Mouse (Mus musculus) midbrain, embryonic 15.5 days (tissue): ENCODE results near the gene Srcin1. TPM values are rescaled to one million over a fixed set of nuclear protein-coding genes. Genes with fewer than 3 reads are reported as not detected.
A peak's percentile ranks its signal among the peaks of the same experiment; 100 is the strongest.

ENCODE experiments used
- ATAC-seq: fragments of 200-750 bp; cut with Nextera tagmentation; replicated peaks from 2 replicates; pipeline ENCODE4 v1.8.0; 2017; ENCODE audit warnings: moderate TSS enrichment
- H3K27ac ChIP-seq: fragments of 300-500 bp; sonication (generic); 2 replicates; pipeline ENCODE4 v1.5.1; 2015; ENCODE audit warnings: mild to moderate bottlenecking, inconsistent platforms
- H3K27me3 ChIP-seq: fragments of 300-500 bp; sonication (generic); replicated peaks from 2 replicates; pipeline ENCODE4 v1.6.1; 2015; ENCODE audit warnings: inconsistent platforms
- H3K36me3 ChIP-seq: fragments of 300-500 bp; sonication (generic); replicated peaks from 2 replicates; pipeline ENCODE4 v1.6.1; 2015; ENCODE audit warnings: inconsistent platforms
- H3K4me1 ChIP-seq: fragments of 300-500 bp; sonication (generic); 2 replicates; pipeline ENCODE4 v1.6.1; 2015; ENCODE audit warnings: inconsistent platforms
- H3K4me2 ChIP-seq: fragments of 300-500 bp; sonication (generic); 2 replicates; pipeline ENCODE4 v1.6.1; 2015; ENCODE audit warnings: inconsistent platforms, mild to moderate bottlenecking, moderate library complexity
- H3K4me3 ChIP-seq: fragments of 300-500 bp; sonication (generic); 2 replicates; pipeline ENCODE4 v1.5.1; 2015; ENCODE audit warnings: mild to moderate bottlenecking, inconsistent platforms
- H3K9ac ChIP-seq: fragments of 300-500 bp; sonication (generic); 2 replicates; pipeline ENCODE4 v1.6.1; 2015; ENCODE audit warnings: mild to moderate bottlenecking, inconsistent platforms
- H3K9me3 ChIP-seq: fragments of 300-500 bp; sonication (generic); 2 replicates; pipeline ENCODE4 v1.6.1; 2016; ENCODE audit warnings: inconsistent platforms
- WGBS: fragments of 180-500 bp; shearing (Covaris S2); methylation state at CpG from one replicate; pipeline ENCODE4 v1.1.7; 2015; ENCODE audit warnings: mixed read lengths; 5-methylcytosine and 5-hydroxymethylcytosine counted together
- polyA plus RNA-seq: library from polyadenylated mRNA; unstranded; fragments of >200 nt; fragmentation: Nextera tagmentation; extraction: Ambion mirVana; gene quantifications from 2 replicates; pipeline ENCODE4 v1.2.1, GENCODE M21; 2015

Gene Srcin1
- polyA plus RNA-seq = 13.2 and 13.9 TPM in 2 replicates

DNA sequence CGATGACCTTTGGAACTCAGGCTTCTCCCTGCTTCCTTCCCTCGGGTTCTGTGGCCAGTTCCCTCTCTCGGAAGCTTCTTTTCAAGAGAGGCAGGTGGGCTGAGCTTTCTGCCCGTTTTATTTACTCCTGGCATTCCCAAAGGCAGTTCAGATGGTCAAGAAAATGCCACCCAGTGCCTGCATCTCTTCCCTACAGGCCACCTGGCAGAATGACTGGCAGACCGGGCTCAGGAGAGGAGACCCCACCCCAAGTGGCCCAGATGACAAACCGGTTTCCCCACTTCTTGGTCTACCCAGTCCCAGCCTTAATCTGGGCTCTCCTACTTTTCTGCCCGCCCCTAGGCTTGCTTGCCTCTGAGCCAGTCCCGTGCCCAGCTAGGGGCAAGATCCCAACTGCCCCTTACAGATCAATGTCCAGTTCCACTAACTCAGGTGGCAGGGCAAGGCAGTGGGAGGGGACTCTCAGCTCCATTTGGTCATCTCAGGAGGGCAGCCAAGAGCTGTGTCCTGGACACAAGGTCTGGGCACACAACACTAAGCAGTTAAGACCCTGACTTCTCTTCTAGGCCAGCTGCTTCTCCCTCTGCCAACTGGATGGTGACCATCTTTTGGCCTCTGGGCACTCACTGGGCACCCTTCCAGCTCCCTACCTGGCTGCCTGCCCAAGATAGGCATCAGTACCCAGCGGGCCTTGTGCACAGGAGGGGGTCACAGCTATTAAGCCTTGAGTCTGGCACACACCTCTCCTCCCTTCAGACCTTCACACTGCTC, at the start of gene Srcin1:
Srcin1 (minus strand) TSS at position 51 of the 771 bp plus-strand sequence.
- 28% methylated on average over 9 of the region's 9 CpGs for WGBS
- Histone ChIP-seq H3K27ac (peak within 1 kb of the TSS; percentile 96), H3K4me3 (peak within 1 kb of the TSS; percentile 77), H3K9ac (peak within 1 kb of the TSS; percentile 96), H3K4me1 (peaks cover 53% of the 10 kb centered on the region), H3K36me3 (no peaks in the 10 kb centered on the region), H3K4me2 (peak within 1 kb of the TSS; percentile 85), H3K27me3 (no peaks in the 10 kb centered on the region), H3K9me3 (no peaks in the 10 kb centered on the region)
- ATAC-seq = no peak

DNA sequence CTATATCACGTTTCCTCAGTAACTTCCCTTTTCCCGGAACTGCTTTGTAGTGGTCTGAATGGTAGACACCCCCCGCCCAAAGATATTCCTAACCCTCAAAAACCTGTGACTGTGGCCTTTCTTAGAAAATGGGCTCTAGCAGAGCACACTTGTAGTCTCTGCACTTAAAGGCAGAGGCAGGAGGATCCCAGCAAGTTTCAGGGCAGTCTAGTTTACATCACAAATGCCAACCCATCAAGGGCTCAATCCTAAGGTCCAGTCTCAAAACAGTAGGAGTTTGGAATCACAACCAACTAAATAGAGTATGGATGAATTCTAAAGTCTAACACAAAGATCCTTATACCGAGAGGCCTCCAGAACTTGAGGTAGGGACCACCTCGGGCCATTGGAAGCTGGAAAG, 49.6 kb upstream of the Srcin1 start:
- 77% methylated on average over 5 of the region's 5 CpGs for WGBS
- H3K4me3 ChIP-seq = no peak overlapping the region
- no peaks in the 10 kb centered on the region for H3K9me3 ChIP-seq
- H3K4me2 ChIP-seq = no peak overlapping the region
- H3K36me3 ChIP-seq = no peaks in the 10 kb centered on the region
- no peak for ATAC-seq
- H3K4me1 ChIP-seq = peaks cover 29% of the 10 kb centered on the region
- H3K9ac ChIP-seq = no peak overlapping the region
- no peak overlapping the region for H3K27ac ChIP-seq
- H3K27me3 ChIP-seq = peaks cover 61% of the 10 kb centered on the region

DNA sequence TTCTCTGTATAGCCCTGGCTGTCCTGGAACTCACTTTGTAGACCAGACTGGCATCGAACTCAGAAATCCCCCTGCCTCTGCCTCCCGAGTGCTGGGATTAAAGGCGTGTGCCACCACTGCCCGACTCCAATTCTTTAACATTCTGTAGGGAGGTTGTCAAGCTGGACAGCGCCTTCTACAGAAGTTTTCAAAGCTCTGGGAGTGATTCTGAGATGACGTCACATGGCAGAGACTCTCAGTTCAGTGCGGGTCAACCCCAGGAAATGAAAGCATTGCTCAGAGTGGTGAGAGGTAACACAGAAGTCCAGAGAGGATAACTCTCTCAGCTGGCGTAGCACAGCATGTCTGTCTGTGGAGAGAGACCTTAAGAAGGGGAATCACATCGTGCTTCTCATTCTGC, 47.2 kb upstream of the Srcin1 start:
- H3K36me3 ChIP-seq = no peaks in the 10 kb centered on the region
- H3K9ac ChIP-seq = no peak overlapping the region
- H3K4me3 ChIP-seq = no peak overlapping the region
- no peak overlapping the region for H3K27ac ChIP-seq
- 65% methylated on average over 9 of the region's 9 CpGs for WGBS
- H3K9me3 ChIP-seq = no peaks in the 10 kb centered on the region
- ATAC-seq = no peak
- peaks cover 46% of the 10 kb centered on the region for H3K27me3 ChIP-seq
- no peak overlapping the region for H3K4me2 ChIP-seq
- H3K4me1 ChIP-seq = peaks cover 13% of the 10 kb centered on the region; the same call in 1 of the 2 replicates

DNA sequence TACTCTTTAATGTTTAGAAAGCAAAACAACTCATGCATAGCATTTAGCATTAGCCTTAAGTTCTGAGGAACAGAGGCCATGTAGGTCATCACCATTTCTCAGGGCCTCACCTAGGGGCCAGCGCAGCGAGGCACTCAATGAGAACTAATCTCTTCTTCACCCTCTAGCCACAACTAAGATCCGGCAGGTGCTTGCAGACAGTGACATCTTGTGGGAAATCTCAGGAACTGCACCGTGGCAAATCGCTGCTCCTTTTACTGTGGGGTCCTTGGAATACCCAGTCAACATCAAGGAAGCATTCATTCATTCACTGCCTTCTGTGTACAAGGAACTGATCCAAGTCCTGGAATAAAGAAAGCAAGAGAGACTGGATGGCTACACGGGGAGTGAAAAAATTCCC, 46.5 kb upstream of the Srcin1 start:
- Histone ChIP-seq H3K9me3 (no peaks in the 10 kb centered on the region), H3K4me3 (no peak overlapping the region), H3K4me2 (no peak overlapping the region), H3K9ac (no peak overlapping the region), H3K27ac (no peak overlapping the region), H3K36me3 (no peaks in the 10 kb centered on the region), H3K4me1 (peaks cover 6% of the 10 kb centered on the region; the same call in 1 of the 2 replicates), H3K27me3 (peaks cover 40% of the 10 kb centered on the region)
- WGBS = 0% methylated on average over 6 of the region's 6 CpGs
- peak; percentile 45; the same call in 1 of the 2 replicates for ATAC-seq

DNA sequence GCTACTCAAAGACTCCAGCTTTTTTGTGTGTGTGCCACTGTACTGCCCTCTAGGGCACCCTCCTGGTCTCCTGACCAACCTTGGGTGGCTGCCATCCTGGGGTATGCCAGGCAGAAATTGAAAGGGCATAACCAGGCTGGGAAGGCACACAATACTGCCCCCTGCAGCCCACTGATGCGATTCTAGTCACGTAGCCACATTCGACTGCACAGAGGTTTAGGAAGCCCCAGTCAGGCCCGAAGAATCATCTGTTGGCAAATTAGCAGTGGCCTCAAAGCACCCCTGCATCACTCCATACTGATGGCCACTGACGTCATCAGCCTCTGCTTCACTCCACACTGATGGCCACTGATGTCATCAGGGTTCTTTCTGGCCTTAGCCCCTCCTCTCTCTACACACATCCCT, 43.4 kb upstream of the Srcin1 start:
- no peak for ATAC-seq
- Histone ChIP-seq H3K9ac (no peak overlapping the region), H3K4me2 (no peak overlapping the region), H3K36me3 (no peaks in the 10 kb centered on the region), H3K4me1 (no peaks in the 10 kb centered on the region), H3K4me3 (no peak overlapping the region), H3K27me3 (peaks cover 13% of the 10 kb centered on the region; the same call in 1 of the 2 replicates), H3K9me3 (no peaks in the 10 kb centered on the region), H3K27ac (no peak overlapping the region)
- 42% methylated on average over 5 of the region's 5 CpGs for WGBS

DNA sequence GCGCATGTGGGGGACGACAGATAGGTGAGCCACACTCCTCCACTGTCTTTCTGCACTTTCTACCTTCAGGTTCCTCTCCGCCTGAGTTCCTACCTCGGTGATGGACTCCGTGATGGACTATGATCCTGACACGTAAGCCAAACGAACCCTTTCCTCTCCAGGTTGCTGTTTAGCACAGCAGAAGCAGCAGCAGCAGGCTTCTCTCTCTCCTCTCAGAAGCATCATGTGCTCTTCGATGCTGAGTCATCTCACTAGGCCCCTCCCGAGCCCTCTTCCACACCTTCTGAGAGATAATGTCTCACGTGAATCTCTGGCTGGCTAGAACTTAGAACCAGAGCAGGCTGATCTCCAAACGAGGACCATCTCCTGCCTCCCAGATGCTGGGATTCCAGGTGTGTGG, 42.4 kb upstream of the Srcin1 start:
- Histone ChIP-seq H3K4me3 (no peak overlapping the region), H3K9ac (no peak overlapping the region), H3K27me3 (peaks cover 8% of the 10 kb centered on the region; the same call in 1 of the 2 replicates), H3K27ac (no peak overlapping the region), H3K36me3 (no peaks in the 10 kb centered on the region), H3K9me3 (no peaks in the 10 kb centered on the region), H3K4me1 (no peaks in the 10 kb centered on the region), H3K4me2 (no peak overlapping the region)
- 64% methylated on average over 11 of the region's 11 CpGs for WGBS
- no peak for ATAC-seq

DNA sequence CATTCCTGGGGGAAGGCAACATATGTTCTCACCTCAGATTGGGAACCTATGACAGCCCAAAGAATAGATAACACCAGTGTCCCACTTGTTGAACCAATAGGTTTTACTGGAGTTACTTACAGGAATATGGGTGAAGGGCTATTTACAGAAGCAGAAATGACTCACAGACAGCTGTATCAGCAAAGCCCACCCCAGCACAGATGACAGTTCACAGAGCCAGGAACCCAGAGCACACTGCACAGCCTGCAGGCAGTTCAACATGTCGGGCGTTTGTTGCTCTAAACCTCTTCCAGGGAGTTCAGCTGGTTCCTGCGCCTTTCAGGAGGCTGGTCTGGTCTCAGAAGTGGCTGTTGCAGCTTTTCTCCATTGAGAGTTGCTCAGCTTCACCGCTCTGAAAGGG, 39.3 kb upstream of the Srcin1 start:
- Histone ChIP-seq H3K9ac (no peak overlapping the region), H3K4me3 (no peak overlapping the region), H3K27ac (no peak overlapping the region), H3K4me1 (no peaks in the 10 kb centered on the region), H3K9me3 (no peaks in the 10 kb centered on the region), H3K4me2 (no peak overlapping the region), H3K36me3 (no peaks in the 10 kb centered on the region), H3K27me3 (peaks cover 8% of the 10 kb centered on the region; the same call in 1 of the 2 replicates)
- no peak for ATAC-seq
- 83% methylated on average over 4 of the region's 4 CpGs for WGBS

DNA sequence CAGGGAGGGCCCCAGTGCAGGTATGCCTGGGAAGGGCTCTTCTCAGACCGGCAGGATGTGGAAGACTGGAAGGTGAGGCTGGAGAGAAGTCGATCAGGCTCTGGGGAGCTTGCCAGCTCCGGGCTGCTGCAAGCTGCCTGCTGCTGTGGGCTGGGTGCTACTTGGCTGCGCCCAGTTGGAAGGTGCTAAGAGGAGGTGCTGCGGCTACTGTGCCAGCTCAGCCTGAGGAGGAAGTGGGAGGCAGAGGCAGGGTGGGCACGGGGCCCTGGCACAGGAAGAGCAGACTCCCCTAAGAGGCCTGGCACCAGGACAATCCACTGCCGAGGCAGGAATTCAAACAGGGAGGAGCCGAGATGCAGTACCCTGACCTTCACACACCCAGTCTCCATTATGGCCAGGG, 35.1 kb upstream of the Srcin1 start:
- 76% methylated on average over 8 of the region's 8 CpGs for WGBS
- ATAC-seq = no peak
- Histone ChIP-seq H3K27me3 (no peaks in the 10 kb centered on the region), H3K4me3 (no peak overlapping the region), H3K4me1 (no peaks in the 10 kb centered on the region), H3K9me3 (no peaks in the 10 kb centered on the region), H3K36me3 (no peaks in the 10 kb centered on the region), H3K9ac (no peak overlapping the region), H3K4me2 (no peak overlapping the region), H3K27ac (no peak overlapping the region)

DNA sequence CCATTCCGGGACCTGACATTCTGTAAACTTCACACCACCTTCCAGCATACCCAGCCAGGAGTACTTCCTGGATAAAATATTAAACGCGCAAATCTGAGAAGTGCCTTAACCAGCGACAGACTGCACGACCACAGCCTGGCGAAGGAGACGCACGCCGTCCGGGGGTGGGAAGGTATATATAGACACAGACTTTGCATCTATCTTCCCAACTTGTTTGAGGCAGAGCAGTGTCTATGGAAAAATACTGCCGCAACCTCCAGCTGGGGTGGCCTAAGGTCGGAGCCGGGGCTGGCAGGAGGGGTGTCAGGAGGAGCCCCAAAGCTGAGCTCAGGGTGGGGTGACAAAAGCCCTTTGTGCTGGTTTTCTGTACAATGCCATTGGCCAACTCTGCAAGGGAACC, 33.8 kb upstream of the Srcin1 start:
- no peaks in the 10 kb centered on the region for H3K9me3 ChIP-seq
- no peaks in the 10 kb centered on the region for H3K27me3 ChIP-seq
- no peak overlapping the region for H3K27ac ChIP-seq
- WGBS = 92% methylated on average over 13 of the region's 13 CpGs
- ATAC-seq = no peak
- no peaks in the 10 kb centered on the region for H3K36me3 ChIP-seq
- H3K9ac ChIP-seq = no peak overlapping the region
- H3K4me3 ChIP-seq = no peak overlapping the region
- H3K4me2 ChIP-seq = no peak overlapping the region
- no peaks in the 10 kb centered on the region for H3K4me1 ChIP-seq

DNA sequence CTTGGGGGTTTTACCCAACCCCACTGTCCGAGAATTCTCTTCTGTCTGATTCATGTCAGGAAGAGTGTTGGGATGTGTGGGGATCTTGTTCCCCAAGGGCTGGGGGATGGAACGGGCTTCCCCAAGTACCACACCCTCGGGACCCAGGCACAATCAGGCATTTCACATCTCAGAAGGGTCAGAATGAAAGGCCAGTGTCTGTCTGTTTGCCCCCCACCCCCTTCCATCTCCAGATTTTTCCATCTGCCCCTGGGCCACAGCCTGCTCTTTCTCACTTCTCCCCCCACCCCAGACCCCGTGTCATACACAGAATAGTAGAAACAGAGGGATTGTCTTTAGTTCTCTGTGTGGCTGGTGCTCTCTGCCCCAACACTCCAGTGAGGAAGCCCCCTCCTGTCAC, 32.9 kb upstream of the Srcin1 start:
- Histone ChIP-seq H3K9me3 (no peaks in the 10 kb centered on the region), H3K36me3 (no peaks in the 10 kb centered on the region), H3K9ac (no peak overlapping the region), H3K4me2 (no peak overlapping the region), H3K4me3 (no peak overlapping the region), H3K4me1 (no peaks in the 10 kb centered on the region), H3K27me3 (no peaks in the 10 kb centered on the region), H3K27ac (no peak overlapping the region)
- 74% methylated on average over 4 of the region's 4 CpGs for WGBS
- ATAC-seq = no peak

DNA sequence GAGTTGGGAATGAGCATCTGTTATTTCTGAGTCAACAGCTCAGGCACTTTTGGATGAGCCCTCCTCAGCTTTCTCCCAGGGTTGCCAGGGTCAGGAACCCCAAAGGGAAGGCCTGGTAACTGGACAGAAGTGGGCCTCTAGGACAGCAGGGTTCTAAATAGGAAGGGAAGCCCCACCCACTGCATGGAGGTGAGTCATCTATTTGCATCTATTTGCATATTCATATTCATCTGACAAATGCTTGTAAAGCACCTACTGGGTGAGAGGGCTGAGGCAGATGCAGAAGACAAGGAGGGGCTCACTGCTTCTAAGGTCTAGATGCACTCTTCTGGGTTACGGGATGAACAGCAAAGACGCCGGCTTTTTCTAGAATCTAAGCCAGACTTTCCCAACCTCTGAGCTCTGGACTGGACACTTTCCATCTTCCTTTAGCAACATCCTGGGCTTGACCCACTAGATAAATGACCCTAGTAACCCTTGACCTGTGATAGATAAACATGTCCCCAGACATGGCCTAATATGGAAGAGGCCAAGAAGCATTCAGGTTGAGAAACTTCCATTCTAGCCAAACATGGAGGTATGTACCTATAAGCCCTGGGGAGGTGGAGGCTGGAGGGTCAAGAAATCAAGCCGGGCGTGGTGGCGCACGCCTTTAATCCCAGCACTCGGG, 31.2 kb upstream of the Srcin1 start:
- Histone ChIP-seq H3K36me3 (no peaks in the 10 kb centered on the region), H3K9me3 (no peaks in the 10 kb centered on the region), H3K9ac (no peak overlapping the region), H3K4me3 (no peak overlapping the region), H3K27ac (no peak overlapping the region), H3K4me2 (no peak overlapping the region), H3K27me3 (no peaks in the 10 kb centered on the region), H3K4me1 (no peaks in the 10 kb centered on the region)
- 97% methylated on average over 8 of the region's 8 CpGs for WGBS
- no peak for ATAC-seq

DNA sequence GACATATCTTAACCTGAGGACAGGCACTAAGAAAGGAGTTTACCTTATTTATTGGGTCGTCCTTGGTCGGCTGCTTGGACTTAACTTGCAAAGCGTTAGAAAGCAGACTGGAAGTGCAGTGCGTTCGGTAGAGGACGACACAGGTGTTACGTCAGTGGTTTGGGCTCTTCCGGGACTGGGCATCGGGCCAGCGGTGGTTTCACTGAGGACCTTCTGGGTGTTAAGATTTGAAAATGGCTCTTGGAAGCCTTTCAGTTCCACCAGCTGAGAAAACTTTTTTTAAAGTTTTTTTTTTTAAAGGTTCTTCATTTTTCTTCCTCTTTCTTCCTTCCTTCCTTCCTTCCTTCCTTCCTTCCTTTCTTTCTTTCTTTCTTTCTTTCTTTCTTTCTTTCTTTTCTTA, 27.9 kb upstream of the Srcin1 start:
- Histone ChIP-seq H3K27me3 (no peaks in the 10 kb centered on the region), H3K36me3 (no peaks in the 10 kb centered on the region), H3K27ac (no peak overlapping the region), H3K4me2 (no peak overlapping the region), H3K4me1 (no peaks in the 10 kb centered on the region), H3K4me3 (no peak overlapping the region), H3K9me3 (no peaks in the 10 kb centered on the region), H3K9ac (no peak overlapping the region)
- WGBS = 75% methylated on average over 10 of the region's 10 CpGs
- ATAC-seq = no peak

DNA sequence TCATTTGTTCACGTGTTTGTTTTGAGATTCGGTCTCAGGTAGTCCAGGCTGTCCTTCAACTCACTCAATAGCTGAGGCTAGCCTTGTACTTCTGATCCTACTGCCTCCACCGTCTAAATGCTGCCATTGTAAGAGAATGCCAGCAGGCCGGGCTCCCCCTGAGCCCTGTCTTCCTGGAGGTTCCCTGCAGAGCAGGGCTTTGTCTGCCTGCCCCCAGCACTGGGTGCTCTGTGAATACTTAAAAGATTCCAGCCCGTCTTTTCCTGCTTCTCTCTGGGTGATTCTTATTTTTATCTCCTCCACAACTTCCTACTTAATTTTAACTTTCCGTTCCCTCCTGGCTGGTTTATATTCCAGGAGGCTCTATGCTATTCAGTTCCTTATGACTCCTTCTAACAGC, 26.2 kb upstream of the Srcin1 start:
- 18% methylated on average over 6 of the region's 6 CpGs for WGBS
- Histone ChIP-seq H3K27me3 (no peaks in the 10 kb centered on the region), H3K4me3 (no peak overlapping the region), H3K36me3 (no peaks in the 10 kb centered on the region), H3K9ac (no peak overlapping the region), H3K4me1 (no peaks in the 10 kb centered on the region), H3K4me2 (no peak overlapping the region), H3K27ac (no peak overlapping the region), H3K9me3 (no peaks in the 10 kb centered on the region)
- ATAC-seq = no peak
